Mouse (Mus musculus): Measurements from ENCODE around the gene Nfat5.

Nfat5 gene

DNA sequence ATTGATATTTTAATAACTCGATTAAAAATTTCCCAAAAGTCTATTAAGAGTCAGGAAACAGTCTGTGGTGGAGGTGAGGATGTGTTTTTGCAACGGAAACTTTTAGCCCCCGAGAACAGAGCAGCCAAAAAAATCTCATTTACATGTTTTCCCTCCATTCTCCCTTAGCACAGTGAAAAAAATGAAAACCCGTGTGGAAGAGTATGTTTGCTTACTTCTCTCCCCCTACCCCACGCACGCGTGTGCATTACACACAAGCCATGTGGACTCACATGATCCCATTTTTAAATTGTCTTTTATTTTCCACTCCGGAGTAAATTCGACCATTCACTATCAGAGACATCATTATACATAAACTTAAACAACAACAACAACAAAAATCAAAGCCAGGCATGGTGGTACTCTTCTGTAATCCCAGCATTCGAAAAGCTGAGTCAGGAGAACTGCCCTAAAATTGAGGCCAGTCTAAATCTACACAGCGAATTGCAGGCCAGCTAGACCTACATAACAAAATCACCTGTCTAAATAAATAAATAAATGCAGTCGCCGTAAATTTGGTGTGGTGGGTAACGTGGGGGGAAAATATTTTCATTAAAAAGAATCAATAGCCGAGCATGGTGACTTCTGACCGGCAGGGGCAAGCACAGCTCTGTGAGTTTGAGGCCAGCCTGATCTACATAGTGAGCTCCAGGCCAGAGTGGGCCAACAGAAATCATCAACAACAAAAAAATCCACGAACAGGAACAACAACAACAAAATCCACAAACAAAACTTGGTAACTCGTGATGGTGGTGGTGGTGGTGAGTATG lies 947 bp upstream of the Nfat5 start:
- no peak for DNase-seq

DNA sequence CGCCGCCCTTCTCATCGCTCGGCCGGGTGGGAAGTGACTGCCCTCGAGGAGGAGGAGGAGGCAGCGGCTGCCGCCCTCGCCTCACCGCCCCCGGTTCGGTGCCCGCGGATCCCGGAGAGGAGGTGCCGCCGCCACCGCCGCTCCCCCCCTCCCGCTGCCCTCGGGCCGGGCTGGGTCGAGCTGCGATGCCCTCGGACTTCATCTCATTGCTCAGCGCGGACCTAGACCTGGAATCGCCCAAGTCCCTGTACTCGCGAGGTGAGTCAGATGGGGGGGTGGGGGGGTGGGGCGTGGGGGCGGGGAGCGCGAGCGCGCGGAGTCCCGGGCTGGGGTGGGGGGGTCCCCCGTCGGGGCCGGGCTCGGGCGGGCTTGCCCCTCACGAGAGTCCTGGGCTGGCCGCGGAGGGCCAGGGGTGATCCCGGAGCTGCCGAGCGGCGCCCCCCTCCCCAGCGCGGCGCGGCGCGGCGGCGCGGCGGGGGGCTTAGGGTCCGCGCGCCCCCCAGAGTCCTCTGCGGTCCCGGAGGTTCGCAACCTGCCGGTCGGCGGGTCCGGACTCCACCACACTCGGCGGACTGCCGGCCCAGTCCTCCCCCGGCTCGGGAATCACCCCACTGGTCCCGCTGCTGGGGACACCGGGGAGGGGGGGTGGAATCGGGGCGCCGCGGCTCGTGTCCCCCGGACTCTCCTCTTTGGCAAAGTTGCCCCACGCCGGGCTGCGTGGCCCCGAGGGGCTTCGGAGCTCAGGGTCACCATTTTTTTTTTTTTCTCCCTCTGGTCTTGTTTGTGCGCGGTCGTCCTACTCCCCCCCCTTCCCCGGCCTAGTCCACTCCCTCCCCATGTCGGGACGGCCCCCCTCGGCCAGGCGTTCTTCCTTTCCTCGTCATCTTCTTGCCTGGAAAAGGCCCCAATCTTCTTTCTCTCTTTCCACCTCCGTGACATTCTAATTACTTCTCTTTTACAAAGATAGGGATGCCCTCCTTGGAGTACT lies 665 bp downstream of the Nfat5 start:
- peak; percentile 50 to 54 for DNase-seq

DNA sequence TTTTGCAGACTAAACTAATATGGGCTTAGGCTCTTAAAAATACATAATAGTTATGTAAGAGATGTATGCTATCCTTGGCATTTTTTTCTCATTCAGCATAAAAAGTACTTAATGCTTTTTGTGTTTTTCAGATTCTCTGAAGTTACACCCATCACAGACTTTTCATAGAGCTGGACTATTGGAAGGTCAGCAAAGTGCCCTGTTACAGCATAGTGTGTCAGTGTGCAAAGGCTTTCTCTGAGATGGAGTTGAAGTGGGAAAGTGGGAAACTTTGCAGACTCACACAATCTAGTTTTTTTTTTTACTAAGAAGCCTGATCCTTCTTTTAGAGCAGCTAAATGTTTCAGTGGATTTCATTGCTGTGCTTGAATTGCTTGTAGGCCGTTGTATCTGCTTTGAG lies 2.2 kb downstream of the Nfat5 start:
- DNase-seq, result no peak

DNA sequence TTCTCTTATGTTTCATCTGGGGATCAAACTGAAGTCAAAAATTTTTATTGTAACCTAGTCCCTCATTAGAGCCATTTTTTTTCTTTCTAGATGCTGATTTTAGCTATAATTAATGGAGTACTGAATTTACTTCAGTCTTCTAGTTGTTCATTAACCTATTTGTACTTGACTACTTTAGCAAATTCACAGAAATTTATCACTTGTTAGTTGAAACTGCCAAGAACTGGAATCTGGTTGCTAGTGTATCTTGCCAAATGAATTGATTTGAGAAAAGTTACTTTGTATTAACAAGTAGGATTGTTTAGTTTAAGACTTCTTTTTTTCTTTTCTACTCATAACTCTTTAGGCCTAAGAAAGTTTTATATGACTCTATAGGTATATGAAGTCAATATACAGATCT lies 18.6 kb downstream of the Nfat5 start:
- no peak for DNase-seq

DNA sequence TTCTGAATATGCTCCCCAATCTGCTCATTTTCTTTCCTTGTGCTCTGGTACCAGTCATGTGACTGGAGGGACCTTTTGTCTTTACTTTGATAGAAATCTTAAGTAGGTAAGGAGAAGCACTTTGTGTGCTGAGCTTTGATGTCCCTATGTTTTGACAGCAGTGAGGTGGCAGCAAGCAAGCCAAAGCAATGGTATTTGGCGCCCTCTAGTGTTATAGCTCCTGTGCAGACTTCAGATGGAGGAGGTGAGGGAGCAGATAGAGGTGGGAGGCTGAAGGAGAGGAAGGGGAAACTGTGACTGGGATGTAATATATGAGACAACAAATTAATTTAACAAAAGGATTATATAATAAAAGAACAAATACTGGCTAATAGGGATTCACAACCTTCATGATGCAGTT lies 30.9 kb downstream of the Nfat5 start:
- peak; percentile 72 to 82 for DNase-seq

DNA sequence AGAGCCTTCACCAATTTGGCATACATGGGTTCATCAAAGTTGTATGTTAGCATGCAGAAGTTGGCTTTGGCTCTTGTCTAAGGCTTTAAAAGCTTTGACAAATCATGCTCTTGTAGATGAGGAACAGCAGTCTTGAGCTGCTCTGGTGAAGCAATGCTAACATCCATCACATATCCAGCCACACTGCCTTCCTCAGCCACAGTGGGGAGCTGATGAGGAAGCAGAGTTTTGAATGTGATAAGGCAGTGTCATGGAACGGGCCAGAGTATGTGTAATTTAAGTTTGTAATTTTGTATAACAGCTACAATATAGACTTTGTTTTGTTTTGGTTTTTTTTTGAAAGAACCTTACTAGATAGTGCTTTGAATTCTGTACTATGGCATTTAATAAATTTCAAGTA lies 36.3 kb downstream of the Nfat5 start:
- DNase-seq, result no peak

DNA sequence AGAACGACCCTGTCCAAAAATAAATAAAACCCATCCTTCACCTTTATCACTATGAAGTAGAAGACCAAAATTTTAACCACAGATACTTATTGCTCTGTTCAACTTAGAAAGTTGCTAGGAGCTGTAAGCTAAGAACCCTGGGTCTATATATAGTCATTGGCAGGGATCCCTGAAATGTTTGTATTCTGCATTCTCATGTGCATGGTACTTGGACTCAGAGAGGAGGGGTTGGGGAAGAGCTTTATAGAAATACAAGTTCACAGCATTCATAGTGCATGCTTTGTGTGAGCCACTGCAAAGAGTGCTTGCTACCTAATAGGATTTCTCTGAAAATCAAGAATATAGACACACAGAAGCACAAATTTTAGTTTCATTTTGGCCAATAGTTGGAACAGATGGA lies 43.2 kb downstream of the Nfat5 start:
- no peak for DNase-seq

DNA sequence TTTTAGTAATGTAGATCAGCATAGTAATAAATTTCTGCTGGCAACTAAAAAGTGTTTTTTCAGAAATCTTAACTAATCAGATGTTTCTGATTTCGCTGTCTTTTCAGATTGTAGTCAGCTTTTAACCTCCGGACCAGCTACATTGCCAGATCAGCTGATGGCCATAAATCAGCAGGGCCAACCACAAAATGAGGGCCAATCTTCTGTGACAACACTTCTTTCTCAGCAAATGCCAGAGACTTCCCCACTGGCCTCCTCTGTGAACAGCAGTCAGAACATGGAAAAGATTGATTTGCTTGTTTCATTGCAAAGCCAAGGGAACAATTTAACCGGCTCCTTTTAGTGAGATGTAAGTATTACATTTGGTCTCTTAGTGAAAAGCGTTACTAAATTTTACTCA lies 77.0 kb downstream of the Nfat5 start:
- DNase-seq, result no peak

DNA sequence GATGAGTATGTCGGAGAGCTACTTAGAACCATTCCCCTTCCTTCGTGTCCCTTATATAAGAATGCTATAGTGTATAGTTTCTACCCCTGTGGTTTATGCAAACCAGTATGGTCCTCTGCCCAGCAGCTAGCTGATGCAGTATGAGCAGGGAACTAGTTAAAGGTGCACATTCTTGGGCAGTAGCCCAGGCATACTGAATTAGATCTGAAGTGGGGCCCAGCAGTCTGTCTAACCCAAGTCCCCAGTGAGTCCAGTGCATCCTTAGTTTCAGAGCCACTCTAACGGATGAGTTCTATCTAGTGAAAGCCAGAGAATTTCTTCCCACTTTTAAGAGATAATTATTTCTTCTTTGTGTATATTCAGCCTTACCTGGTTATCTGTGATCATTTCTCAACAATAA lies 84.1 kb downstream of the Nfat5 start:
- no peak for DNase-seq

DNA sequence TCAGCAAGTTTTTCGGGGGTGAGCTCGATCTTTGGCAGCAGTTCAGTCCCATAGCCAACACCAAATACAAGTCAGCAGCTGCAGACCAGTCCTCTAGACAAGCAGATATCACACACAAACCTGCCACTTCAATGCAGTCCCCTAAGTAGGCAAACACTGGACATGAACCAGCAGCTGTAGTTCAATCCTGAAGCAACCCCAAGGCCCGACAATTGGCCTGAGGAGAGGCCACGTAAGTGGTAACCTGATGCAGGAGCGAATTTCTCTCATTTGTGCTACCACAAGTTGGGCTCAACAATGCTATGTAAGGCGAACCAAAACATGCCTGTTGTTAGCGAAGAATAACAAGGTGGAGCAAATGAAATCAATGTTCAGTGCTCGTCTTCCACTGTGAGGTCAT lies 87.5 kb downstream of the Nfat5 start:
- no peak for DNase-seq

DNA sequence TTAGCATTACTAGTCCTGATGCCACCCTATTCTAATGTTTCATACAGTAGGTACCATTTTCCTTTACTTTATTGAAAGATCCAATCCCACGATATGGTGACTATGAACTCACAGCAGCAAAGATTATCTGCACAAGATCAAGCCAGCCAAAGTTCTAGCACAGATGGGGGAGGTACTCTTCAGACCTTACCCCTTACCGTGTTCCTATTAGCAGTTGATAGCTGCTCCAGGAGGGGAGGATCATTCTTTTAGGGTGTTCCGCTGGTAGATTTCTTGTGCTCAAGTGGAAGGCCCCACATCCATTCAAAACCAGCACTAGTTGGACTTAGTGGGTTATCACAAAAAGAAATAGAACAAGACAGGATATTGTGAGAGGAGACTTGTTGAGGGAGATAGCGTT lies 88.4 kb downstream of the Nfat5 start:
- no peak for DNase-seq

DNA sequence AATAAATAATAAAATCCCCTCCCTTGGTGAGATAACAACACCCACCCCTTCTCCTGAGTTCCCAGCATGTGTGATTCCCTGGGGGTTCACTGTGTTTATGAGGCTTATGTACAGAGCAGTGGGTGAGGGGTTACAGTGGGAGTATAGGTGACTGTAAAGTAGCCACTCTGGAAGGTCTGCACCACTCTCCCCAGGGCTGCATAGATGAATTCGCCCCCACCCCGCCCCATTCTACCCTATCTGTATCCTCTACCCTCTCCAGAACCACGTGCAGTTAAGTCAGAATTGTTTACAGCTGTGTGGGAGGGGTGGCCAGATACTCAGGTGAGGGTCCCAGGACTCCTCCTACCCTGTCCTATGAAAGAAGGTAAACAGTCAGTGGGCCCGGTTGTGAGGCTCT lies 89.6 kb downstream of the Nfat5 start:
- no peak for DNase-seq

DNA sequence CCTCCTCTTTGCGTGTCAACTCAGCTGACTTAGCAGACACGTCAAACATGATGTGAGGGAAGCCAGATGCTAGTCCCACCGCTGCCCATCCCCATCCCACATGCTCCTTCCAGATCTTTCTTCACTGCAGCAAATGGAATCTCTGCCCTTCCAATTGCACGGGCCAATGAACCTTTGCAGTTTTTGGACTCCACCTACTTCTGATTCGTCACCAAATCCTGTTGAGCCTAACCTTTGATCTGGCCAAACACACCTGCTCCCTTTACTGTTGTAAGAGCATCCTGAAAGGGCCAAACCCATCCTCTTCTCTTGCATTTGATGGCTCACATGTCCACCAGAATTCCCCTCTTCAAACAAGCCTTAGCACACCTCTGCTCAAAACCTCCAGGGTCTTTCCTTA lies 91.4 kb downstream of the Nfat5 start:
- no peak for DNase-seq

DNA sequence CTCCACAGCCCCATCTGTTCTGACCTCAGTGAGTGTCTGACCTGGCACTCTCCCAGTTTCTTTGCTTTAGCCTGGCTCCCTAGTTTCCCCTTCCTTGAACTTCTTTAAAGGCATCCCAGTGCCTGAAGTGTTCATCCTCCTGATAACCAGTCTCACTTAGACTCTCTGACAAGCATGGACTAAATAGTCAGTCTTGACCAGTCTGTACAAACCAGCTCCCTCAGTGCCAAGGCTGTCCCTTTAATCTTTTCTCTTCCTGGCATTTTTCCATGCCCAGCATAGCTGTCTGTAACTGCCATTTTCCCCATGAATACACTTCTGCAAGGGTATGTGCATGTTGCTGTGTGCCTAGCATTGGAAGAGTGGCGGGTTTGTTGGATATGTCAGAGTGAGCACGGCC lies 91.8 kb downstream of the Nfat5 start:
- DNase-seq, result no peak

DNA sequence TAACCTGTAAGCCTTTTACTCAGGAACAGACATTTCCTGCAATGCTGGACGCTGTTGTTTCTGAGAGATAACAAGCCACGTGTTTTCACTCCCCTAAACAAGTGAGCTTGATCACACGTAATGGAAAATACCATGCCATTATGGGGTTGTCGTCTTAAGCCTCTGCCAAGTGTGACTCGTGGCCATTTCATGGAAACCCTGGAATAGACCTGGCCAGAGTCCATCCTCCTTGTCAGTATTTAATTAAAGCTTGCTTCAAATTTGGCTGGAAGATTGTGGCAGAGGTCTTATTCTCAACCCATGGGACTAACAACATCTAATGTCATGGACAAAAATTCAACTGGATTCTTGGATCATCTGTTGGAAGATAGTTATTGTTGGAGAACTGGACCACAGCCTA lies 92.9 kb downstream of the Nfat5 start:
- DNase-seq, result no peak

DNA sequence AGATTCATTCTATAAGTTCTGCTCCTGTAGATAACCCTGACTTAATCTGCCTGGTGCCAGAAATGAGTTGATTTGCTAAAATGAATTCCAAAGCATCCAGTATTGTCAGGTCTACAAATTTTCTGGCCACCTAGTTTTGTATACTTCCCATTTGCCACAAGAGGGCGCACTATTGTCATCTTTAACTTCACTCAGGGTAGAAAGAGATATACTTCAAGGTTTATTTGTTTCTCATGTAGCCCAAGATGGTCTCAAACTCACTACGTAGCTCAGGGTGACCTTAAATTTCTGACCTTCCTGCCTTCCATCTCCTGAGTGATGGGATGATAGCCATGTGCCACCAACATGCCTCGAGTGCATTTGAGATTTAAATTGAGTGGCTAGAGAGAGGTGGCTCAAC lies 93.4 kb downstream of the Nfat5 start:
- peak in 1 of 2 experiments; percentile 34 for DNase-seq

DNA sequence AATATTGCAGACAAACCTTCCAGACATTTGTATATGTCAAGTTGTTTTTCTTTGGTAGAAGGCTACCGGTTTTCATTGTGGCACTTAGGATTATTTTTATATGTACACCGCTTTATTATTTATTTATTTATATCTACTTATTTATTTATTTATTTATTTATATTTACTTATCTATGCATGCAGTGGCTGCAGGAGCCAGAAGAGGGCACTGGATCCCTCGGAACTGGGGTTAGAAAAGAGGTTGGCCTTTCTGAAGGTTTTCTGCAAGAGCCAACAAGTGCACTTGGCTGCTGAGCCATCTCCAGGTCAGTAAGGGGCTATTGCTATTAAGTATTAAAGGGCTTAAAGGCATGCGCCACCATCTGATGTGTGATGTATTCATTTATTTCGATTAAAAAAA lies 94.6 kb downstream of the Nfat5 start:
- DNase-seq, result peak; percentile 56 to 60

DNA sequence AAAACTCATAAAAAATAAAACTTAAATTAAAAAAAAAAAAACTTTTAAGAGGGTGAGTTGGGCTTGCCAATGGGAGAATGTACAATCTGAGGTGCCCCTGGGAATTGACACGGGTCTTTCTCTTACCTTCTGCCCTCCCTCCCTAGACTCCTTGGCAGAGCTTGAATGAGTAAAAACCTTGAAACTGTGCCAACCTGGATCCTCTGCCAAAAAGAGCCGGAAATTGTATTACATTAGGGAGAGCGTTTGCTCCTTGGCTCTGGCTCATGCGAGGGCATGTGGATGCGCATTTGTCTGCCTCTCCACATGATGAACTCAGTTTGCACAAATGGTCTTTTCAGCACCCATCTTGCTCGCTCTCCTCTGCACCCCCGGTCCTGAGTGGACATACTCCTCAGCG lies 96.3 kb downstream of the Nfat5 start:
- peak; percentile 59 to 63 for DNase-seq

DNA sequence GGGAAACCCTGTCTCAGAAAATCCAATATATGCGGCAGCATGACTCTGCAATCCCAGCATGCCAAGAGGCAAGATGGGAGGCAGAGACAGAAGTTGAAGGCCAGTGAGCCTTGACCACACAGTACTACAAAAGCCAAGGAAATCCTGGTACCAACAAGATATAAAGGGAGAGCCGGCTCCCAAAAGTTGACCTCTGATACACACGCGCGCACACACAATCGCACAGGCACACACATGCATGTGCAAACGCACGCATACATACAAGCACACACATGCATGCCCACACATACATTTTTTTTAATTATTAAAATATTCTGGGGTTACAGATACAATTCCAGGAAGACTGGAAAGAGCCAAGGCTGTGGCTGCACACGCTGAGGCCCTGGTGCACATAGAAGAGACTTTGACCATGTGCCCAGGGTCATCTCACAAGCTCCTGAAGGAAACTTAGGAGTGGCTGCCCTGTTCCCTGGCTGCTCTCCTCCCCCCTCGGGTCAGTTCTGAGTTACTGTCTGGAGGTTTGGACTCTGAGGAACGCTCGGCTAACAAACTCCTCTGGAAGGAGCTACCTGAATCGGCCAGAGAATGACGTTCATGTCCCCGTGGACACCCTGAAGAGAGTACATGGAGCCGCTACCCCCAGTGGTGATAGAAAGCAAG lies 97.3 kb downstream of the Nfat5 start:
- DNase-seq, result no peak

DNA sequence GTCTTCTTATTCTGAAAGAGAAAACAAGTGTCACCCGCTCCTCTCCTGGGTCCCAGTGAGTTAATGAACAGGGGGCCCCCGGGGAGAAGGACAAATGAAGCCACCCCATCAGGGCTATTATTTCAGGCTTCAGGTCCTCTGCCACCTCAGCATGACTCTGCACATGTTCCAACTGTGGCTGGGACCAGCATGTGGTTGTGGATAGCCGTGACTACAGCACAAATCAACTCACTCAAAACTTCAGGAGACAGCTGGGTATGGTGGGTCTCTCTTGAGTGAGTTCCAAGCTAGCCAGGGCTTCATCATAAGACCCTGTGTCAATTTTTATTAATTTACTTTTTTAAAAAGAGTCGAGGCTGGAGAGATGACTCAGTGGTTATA lies 97.9 kb downstream of the Nfat5 start:
- DNase-seq, result no peak

DNA sequence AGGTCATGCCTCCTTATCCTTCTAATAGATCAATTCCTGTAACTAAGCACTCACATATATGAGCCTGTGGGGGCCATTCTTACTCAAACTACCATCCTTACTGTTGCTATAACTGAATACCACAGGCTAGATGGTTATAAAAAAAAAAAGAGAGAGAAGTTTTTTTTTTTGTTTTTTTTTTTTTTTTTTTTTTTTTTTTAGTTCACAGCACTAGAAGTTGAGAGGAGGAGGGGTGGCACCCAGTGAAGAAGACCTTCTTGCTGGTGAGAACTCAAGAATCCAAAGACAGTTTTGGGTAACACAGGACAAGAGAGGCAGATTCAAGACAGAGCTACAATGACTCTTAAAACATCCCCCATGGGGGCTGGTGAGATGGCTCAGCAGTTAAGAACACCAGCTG lies 102.1 kb downstream of the Nfat5 start:
- no peak for DNase-seq

DNA sequence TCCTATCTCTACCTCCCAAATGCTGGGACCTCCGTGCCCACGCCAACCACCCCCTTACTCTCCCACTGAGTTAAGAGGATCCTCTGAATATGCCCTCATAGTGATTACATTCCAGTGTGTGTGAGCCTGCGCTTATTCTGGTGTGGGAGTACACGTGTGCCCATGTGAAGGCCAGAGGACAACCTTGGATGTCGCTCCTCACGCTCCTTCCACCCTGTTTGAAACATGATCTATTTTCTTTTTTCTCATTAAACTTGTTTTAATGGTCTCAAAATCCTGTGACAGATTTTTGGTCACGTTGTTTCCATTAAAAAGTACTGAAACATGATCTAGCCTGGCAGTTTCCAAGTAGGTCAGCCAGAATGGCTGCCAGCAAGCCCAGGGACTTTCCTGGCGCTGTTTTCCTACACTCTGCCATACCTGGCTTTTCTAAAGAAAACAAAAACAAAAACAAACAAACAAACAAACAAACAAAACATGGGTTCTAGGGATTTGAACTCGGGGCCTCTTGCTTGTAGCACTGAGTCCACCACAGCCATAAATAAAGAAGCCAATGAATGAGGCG lies 102.9 kb downstream of the Nfat5 start:
- DNase-seq, result peak; percentile 34 to 37

DNA sequence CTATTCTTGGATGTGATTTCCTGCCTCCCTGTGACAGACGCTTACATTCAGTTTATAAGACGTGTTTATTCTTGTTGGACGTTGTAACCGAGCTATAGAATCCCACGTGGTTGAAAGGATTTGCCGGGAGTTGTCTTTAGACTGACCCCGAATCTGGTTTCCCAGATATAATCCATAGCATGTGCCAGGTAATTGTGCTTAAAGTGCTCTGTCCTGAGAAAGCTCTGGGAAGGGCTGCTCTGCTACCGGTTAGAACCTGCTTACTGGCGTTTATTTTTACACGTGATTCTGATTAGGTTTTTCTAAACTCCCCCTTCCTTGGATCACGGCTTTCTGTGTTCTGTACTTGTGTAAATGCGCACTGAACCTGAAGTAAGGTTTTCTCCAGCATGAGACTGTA lies 104.4 kb downstream of the Nfat5 start:
- DNase-seq, result no peak
